Mouse (Mus musculus) heart, embryonic 12.5 days (tissue): ENCODE measurements around the gene Tpst2. TPM values are rescaled to one million over a fixed set of nuclear protein-coding genes. Genes with fewer than 3 reads are reported as not detected.

Source experiments
- ATAC-seq: fragments of 200-750 bp; cut with Nextera tagmentation; 2 replicates; pipeline ENCODE4 v1.8.0; 2017; ENCODE audit warnings: moderate TSS enrichment, moderate library complexity; ENCODE audit not compliant: insufficient number of reproducible peaks, low FRiP score
- H3K27ac ChIP-seq: fragments of 300-500 bp; sonication (generic); 2 replicates; pipeline ENCODE4 v1.5.1; 2016; ENCODE audit warnings: mild to moderate bottlenecking, moderate library complexity; ENCODE audit not compliant: poor library complexity, severe bottlenecking
- H3K27me3 ChIP-seq: fragments of 300-500 bp; sonication (generic); replicated peaks from 2 replicates; pipeline ENCODE4 v1.6.1; 2016; ENCODE audit warnings: mild to moderate bottlenecking, moderate library complexity
- H3K36me3 ChIP-seq: fragments of 300-500 bp; sonication (generic); 2 replicates; pipeline ENCODE4 v1.6.1; 2016; ENCODE audit warnings: mild to moderate bottlenecking, moderate library complexity
- H3K4me1 ChIP-seq: fragments of 300-500 bp; sonication (generic); replicated peaks from 2 replicates; pipeline ENCODE4 v1.6.1; 2016; ENCODE audit warnings: mild to moderate bottlenecking
- H3K4me2 ChIP-seq: fragments of 300-500 bp; sonication (generic); 2 replicates; pipeline ENCODE4 v1.6.1; 2016; ENCODE audit warnings: mild to moderate bottlenecking, moderate library complexity
- H3K4me3 ChIP-seq: fragments of 300-500 bp; sonication (generic); 2 replicates; pipeline ENCODE4 v1.5.1; 2016; ENCODE audit warnings: mild to moderate bottlenecking
- H3K9ac ChIP-seq: fragments of 300-500 bp; sonication (generic); 2 replicates; pipeline ENCODE4 v1.6.1; 2016; ENCODE audit warnings: mild to moderate bottlenecking, moderate library complexity
- H3K9me3 ChIP-seq: fragments of 300-500 bp; sonication (generic); replicated peaks from 2 replicates; pipeline ENCODE4 v1.6.1; 2016; ENCODE audit warnings: mild to moderate bottlenecking, moderate library complexity
- WGBS: fragments of 180-500 bp; shearing (Covaris S2); methylation state at CpG from one replicate; pipeline ENCODE4 v1.1.7; 2016; 5-methylcytosine and 5-hydroxymethylcytosine counted together
- polyA plus RNA-seq: library from polyadenylated mRNA; unstranded; fragments of >200 nt; fragmentation: Nextera tagmentation; extraction: Ambion mirVana; gene quantifications from 2 replicates; pipeline ENCODE4 v1.2.1, GENCODE M21; 2016

Gene Tpst2
- polyA plus RNA-seq, 1 experiment from 2014 or later, result 36.4 TPM

DNA sequence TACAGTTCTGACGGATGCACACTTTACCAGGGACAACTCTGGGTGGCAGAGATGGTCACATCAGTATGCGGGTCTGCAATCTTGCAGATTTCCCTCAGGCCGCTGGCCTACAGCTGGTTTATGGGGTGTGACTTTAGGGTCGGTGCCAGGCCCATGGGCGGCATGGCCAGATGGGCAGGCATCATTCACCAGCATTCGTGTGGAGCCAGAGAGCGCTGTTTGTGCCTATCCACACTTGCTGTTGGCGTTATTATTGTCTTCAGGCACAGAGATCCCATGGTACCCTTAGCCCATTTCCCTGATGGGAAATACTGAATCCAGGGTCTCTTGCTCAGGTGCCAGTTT lies 14.0 kb downstream of the Tpst2 start:
- WGBS, result 90% methylated on average over 8 of the region's 8 CpGs
- peaks cover 59% of the 10 kb centered on the region for H3K4me1 ChIP-seq

DNA sequence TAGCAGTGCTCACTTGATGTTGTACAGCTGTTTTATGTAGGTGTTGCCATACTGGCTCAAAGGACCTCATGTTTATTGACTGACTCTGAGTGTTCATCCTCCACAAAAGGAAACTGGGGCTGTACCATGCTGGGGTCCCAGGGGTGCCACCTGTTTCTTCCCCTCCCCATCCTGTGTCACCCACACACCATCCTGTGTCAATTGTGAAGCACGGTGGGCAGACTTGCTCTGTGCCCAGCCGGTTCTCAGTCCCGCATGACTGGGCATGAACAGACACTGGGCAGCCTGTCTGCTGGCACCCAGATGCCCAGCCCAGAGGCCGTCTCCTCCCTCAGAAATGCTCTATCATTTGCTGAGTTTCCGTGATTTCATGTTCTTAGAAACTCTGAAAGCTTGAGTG lies 15.4 kb downstream of the Tpst2 start:
- ATAC-seq, result no peak
- no peaks in the 10 kb centered on the region for H3K27me3 ChIP-seq
- H3K9ac ChIP-seq, result no peak overlapping the region
- H3K36me3 ChIP-seq, result no peaks in the 10 kb centered on the region
- H3K4me2 ChIP-seq, result no peak overlapping the region
- no peaks in the 10 kb centered on the region for H3K9me3 ChIP-seq
- 87% methylated on average over 5 of the region's 5 CpGs for WGBS
- H3K4me3 ChIP-seq, result no peak overlapping the region
- H3K27ac ChIP-seq, result no peak overlapping the region
- H3K4me1 ChIP-seq, result peaks cover 62% of the 10 kb centered on the region

More for the DNA sequence above, 14.0 kb downstream of the Tpst2 start:
- Histone ChIP-seq H3K27ac (no peak overlapping the region), H3K9ac (no peak overlapping the region), H3K9me3 (no peaks in the 10 kb centered on the region), H3K36me3 (no peaks in the 10 kb centered on the region), H3K4me2 (no peak overlapping the region), H3K27me3 (no peaks in the 10 kb centered on the region), H3K4me3 (no peak overlapping the region)
- ATAC-seq, result no peak

DNA sequence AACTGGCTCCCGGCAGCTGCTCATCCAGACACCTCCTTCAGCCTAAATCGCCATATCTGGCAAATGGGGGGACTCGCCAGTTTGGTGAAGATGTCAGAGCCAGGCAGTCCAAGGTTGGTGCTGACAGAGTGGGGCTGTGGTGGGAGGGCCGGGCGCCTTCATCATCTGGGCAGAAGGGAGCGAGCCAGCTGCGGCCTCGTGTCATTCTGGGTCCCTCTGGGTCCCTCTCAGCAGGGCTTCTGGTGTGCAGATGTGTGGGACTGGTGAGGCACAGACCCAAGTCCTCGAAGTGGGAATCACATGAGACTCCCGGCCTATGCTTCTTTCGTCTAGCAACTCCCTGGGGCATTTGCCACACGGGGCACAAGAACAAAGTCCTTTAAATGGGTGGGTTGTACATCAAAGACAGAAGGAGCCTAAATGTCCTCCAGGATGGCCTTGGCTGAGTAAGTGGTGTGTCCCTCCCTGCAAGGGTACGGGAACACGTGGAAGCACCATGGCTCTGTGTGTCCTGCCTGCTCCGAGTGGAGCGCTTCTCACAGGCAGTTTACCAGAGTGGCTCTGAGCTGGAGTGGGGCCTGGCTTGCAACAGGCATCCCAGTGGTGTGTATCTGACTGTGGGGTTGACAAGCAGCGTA lies 16.0 kb downstream of the Tpst2 start:
- 81% methylated on average over 17 of the region's 17 CpGs for WGBS
- Histone ChIP-seq H3K27me3 (no peaks in the 10 kb centered on the region), H3K27ac (no peak overlapping the region), H3K9me3 (no peaks in the 10 kb centered on the region), H3K4me1 (peaks cover 67% of the 10 kb centered on the region), H3K36me3 (no peaks in the 10 kb centered on the region), H3K4me2 (no peak overlapping the region), H3K9ac (no peak overlapping the region), H3K4me3 (no peak overlapping the region)
- ATAC-seq, result no peak

GRCm38 (mm10) chr5:112293800-112294199 lies 17.3 kb downstream of the Tpst2 start:
- H3K36me3 ChIP-seq, result no peaks in the 10 kb centered on the region
- no peak overlapping the region for H3K4me2 ChIP-seq
- H3K4me3 ChIP-seq, result no peak overlapping the region
- H3K4me1 ChIP-seq, result peaks cover 67% of the 10 kb centered on the region
- H3K27ac ChIP-seq, result no peak overlapping the region
- H3K9ac ChIP-seq, result no peak overlapping the region
- H3K9me3 ChIP-seq, result no peaks in the 10 kb centered on the region
- 62% methylated on average over 2 of the region's 2 CpGs for WGBS
- H3K27me3 ChIP-seq, result no peaks in the 10 kb centered on the region
- ATAC-seq, result no peak

DNA sequence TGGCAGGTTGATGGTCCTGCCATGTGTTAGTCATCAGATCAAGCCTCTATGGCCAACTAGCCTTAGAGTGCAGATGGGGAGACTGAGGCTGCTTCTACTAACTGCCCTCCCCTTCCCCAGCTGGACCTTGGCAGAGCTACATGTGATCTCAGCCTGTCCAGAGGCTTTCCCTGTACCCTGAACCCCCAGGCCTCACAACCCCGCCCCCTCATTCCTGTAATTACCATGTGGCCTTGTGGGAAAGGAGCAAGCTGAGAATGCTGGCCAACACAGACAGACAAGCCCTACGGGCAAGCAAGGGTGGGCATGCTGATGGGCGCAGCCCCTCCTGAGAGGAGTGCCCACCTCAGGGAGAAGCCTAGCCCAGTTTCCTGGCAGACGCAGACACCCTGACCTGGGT lies 18.2 kb downstream of the Tpst2 start:
- ATAC-seq, result no peak
- 60% methylated on average over 4 of the region's 4 CpGs for WGBS
- no peak overlapping the region for H3K27ac ChIP-seq

DNA sequence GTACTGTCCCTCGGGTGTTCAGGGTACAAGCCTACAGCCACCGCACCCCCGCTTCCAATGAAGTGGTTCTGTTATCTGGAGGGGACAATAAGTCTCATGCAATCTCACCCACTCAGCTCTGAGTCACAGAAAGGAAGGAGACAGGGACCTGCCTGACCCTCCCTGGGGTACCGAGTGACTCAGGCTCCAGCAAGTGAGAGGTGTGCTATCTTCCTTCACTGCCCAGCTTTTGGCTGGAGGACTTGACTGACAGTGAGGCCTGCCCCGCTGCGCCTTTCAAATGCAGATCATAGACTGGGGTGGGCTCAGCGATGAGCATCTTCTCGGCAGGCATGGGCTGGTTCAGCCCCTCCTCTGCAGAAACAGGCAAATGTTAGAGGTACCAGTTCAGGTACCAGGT lies 18.7 kb downstream of the Tpst2 start:
- ATAC-seq, result no peak
- WGBS, result 43% methylated on average over 8 of the region's 8 CpGs
- Histone ChIP-seq H3K4me3 (no peak overlapping the region), H3K36me3 (no peaks in the 10 kb centered on the region), H3K4me1 (peaks cover 67% of the 10 kb centered on the region), H3K9me3 (no peaks in the 10 kb centered on the region), H3K9ac (0 out of 2 replicates have a peak overlapping the region, but pooled peaks have one; percentile 23), H3K27ac (no peak overlapping the region), H3K4me2 (no peak overlapping the region), H3K27me3 (no peaks in the 10 kb centered on the region)

More for the DNA sequence above, 18.2 kb downstream of the Tpst2 start:
- Histone ChIP-seq H3K9me3 (no peaks in the 10 kb centered on the region), H3K27me3 (no peaks in the 10 kb centered on the region), H3K4me1 (peaks cover 67% of the 10 kb centered on the region), H3K4me2 (no peak overlapping the region), H3K36me3 (no peaks in the 10 kb centered on the region), H3K9ac (0 out of 2 replicates have a peak overlapping the region, but pooled peaks have one; percentile 23), H3K4me3 (no peak overlapping the region)

DNA sequence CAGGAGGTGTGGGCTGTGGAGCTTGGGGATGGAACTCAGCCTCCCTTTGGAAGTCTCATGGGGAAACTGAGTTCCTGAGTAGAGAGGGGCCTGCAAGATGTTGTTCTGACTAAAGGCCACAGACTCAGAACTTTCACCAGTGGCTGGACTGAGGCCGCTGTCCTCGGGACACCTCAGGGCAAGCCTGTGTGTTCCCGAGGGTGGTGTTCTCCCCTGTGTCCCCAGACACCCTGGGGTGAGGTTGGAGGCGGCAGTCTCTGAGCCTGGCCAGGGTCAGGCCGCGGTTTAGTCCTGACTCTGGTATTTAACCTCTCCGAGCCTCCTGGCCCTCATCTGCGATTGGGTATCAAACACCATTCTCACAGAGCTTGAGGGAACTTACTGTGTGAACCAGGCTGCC lies 19.1 kb downstream of the Tpst2 start:
- H3K27me3 ChIP-seq, result no peaks in the 10 kb centered on the region
- H3K36me3 ChIP-seq, result no peaks in the 10 kb centered on the region
- peaks cover 71% of the 10 kb centered on the region for H3K4me1 ChIP-seq
- H3K4me3 ChIP-seq, result no peak overlapping the region
- 61% methylated on average over 8 of the region's 8 CpGs for WGBS
- H3K27ac ChIP-seq, result no peak overlapping the region
- H3K9me3 ChIP-seq, result no peaks in the 10 kb centered on the region
- ATAC-seq, result no peak
- no peak overlapping the region for H3K4me2 ChIP-seq
- 0 out of 2 replicates have a peak overlapping the region, but pooled peaks have one; percentile 23 for H3K9ac ChIP-seq

DNA sequence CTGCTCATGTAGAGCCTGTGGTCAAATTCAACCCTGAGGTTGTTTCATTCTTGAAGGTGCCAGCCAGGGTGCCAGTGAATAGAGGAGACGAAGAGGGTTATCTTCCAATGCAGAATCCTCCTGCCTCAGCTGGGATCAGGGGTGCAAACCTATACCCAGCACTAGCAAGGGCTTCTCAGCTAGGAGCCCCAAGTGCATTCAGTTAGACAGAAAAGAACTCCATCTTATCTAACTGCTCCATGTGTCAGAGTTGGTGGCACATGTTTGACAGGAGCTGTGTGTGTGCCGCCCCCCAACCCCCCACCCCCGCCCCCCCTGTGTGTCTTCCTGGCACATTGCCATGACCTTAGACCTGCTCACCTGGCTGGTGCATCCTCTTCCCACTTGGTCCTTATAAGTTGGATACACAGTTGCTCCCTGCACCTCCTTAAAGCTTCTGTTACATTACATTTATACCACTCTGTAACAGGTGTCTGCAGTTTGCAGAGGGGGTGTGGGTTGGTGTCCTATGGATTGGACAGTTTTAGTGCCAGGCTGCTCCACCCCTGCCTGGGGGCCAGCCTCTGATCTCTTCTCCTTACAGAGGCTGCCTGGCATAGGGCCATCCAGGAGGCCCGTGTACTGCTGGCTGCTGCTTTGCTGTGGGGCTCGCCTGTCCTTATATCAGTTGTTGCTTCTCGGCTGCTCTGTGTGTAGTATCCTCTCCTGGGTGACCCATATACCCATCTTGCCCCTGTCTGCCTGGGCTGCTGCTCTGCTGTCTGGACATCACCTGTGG lies 20.1 kb downstream of the Tpst2 start:
- Histone ChIP-seq H3K27ac (peak overlapping the region; percentile 36; the same call in 1 of the 2 replicates), H3K4me2 (no peak overlapping the region), H3K9ac (0 out of 2 replicates have a peak overlapping the region, but pooled peaks have one; percentile 13), H3K36me3 (no peaks in the 10 kb centered on the region), H3K4me3 (no peak overlapping the region), H3K4me1 (peaks cover 68% of the 10 kb centered on the region), H3K27me3 (no peaks in the 10 kb centered on the region), H3K9me3 (no peaks in the 10 kb centered on the region)
- WGBS, result 58% methylated on average over 6 of the region's 6 CpGs
- no peak for ATAC-seq

- no peak for ATAC-seq
- H3K36me3 ChIP-seq, result no peaks in the 10 kb centered on the region
- no peak overlapping the region for H3K4me2 ChIP-seq
- 53% methylated on average over 2 of the region's 2 CpGs for WGBS
- H3K27ac ChIP-seq, result peak overlapping the region; percentile 36; the same call in 1 of the 2 replicates
- H3K27me3 ChIP-seq, result no peaks in the 10 kb centered on the region
- H3K4me3 ChIP-seq, result no peak overlapping the region
- peaks cover 68% of the 10 kb centered on the region for H3K4me1 ChIP-seq
- H3K9me3 ChIP-seq, result no peaks in the 10 kb centered on the region
- 0 out of 2 replicates have a peak overlapping the region, but pooled peaks have one; percentile 13 for H3K9ac ChIP-seq
Observed at GRCm38 (mm10) chr5:112297257-112297656, 20.8 kb downstream of the Tpst2 start.

- peak; percentile 79 for ATAC-seq
- no peak overlapping the region for H3K9ac ChIP-seq
- WGBS, result 76% methylated on average over 12 of the region's 12 CpGs
- H3K27me3 ChIP-seq, result no peaks in the 10 kb centered on the region
- no peak overlapping the region for H3K4me2 ChIP-seq
- no peaks in the 10 kb centered on the region for H3K36me3 ChIP-seq
- H3K4me1 ChIP-seq, result peaks cover 63% of the 10 kb centered on the region
- H3K27ac ChIP-seq, result peak overlapping the region; percentile 49
- no peak overlapping the region for H3K4me3 ChIP-seq
- H3K9me3 ChIP-seq, result no peaks in the 10 kb centered on the region
Observed at GRCm38 (mm10) chr5:112298226-112298988, 21.9 kb downstream of the Tpst2 start.

GRCm38 (mm10) chr5:112299399-112299798 lies 22.9 kb downstream of the Tpst2 start:
- H3K27ac ChIP-seq, result peak overlapping the region; percentile 49; the same call in 1 of the 2 replicates
- H3K4me1 ChIP-seq, result peaks cover 60% of the 10 kb centered on the region
- WGBS, result 82% methylated on average over 4 of the region's 4 CpGs
- H3K9ac ChIP-seq, result no peak overlapping the region
- H3K4me3 ChIP-seq, result no peak overlapping the region
- H3K4me2 ChIP-seq, result no peak overlapping the region
- H3K27me3 ChIP-seq, result no peaks in the 10 kb centered on the region
- no peaks in the 10 kb centered on the region; the same call in 1 of the 2 replicates for H3K36me3 ChIP-seq
- no peaks in the 10 kb centered on the region for H3K9me3 ChIP-seq
- ATAC-seq, result no peak
